Mouse (Mus musculus): ENCODE measurements around the gene Fam209.

DNA sequence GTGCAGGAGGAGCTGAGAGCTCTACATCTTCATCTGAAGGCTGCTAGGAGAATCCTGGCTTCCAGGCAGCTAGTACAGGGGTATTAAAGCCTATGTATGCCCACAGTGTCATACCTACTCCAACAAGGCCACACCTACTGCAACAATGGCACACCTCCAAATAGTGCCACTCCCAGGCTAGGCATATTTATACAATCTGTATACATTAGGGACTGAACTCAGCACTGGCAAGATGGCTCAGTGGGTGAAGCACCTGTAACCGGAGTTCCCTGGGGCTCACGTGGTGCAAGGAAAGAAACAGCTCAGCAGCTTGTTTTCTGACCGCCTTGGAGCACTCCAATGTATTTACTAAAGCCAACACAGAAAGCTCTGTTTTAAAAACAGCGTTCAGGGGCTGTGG lies 26.7 kb upstream of the Fam209 start:
- TF ChIP-seq CTCF (IDR thresholded peaks at IDR 0.05; ENCODE audit: borderline replicate concordance, insufficient read depth, low read length) (no peak), POLR2A (IDR thresholded peaks at IDR 0.05; ENCODE audit: low read depth, low read length) (no peak)

Data from embryonic fibroblast, embryonic 13.5 days (primary cell).